Mouse (Mus musculus) heart, embryonic 16.5 days (tissue): ENCODE results near the gene Olfr697. TPM values are rescaled to one million over a fixed set of nuclear protein-coding genes. Genes with fewer than 3 reads are reported as not detected.
"Not testable (repeated sequence)": the region's sequence is repeated elsewhere in the genome, so short reads cannot be mapped to it uniquely, and the experiment has no call there.

Experiments
- ATAC-seq: fragments of 200-750 bp; cut with Nextera tagmentation; replicated peaks from 2 replicates; pipeline ENCODE4 v1.8.0; 2017; ENCODE audit warnings: moderate number of reproducible peaks; ENCODE audit not compliant: insufficient read depth, low FRiP score; ENCODE audit errors: extremely low read depth
- H3K27ac ChIP-seq: fragments of 300-500 bp; sonication (generic); 2 replicates; pipeline ENCODE4 v1.5.1; 2014; ENCODE audit warnings: mild to moderate bottlenecking, low read length, control low read depth, moderate library complexity
- H3K27me3 ChIP-seq: fragments of 300-500 bp; sonication (generic); 2 replicates; pipeline ENCODE4 v1.6.1; 2014; ENCODE audit warnings: low read length, mixed read lengths; ENCODE audit not compliant: control insufficient read depth, insufficient read depth
- H3K36me3 ChIP-seq: fragments of 300-500 bp; sonication (generic); 2 replicates; pipeline ENCODE4 v1.6.1; 2014; ENCODE audit not compliant: control insufficient read depth, insufficient read depth
- H3K4me1 ChIP-seq: fragments of 300-500 bp; sonication (generic); 2 replicates; pipeline ENCODE4 v1.6.1; 2014; ENCODE audit warnings: low read length, mixed read lengths; ENCODE audit not compliant: control insufficient read depth, insufficient read depth
- H3K4me2 ChIP-seq: fragments of 300-500 bp; sonication (generic); 2 replicates; pipeline ENCODE4 v1.6.1; 2014; ENCODE audit warnings: low read depth, mild to moderate bottlenecking, control low read depth, low read length
- H3K4me3 ChIP-seq: fragments of 300-500 bp; sonication (generic); 2 replicates; pipeline ENCODE4 v1.5.1; 2014; ENCODE audit warnings: mild to moderate bottlenecking, control low read depth, low read length
- H3K9ac ChIP-seq: fragments of 300-500 bp; sonication (generic); 2 replicates; pipeline ENCODE4 v1.6.1; 2014; ENCODE audit warnings: low read length, control low read depth
- H3K9me3 ChIP-seq: fragments of 300-500 bp; sonication (generic); replicated peaks from 2 replicates; pipeline ENCODE4 v1.6.1; 2016; ENCODE audit warnings: low read length; ENCODE audit not compliant: control insufficient read depth
- WGBS: fragments of 180-500 bp; shearing (Covaris S2); extraction: QIAGEN DNeasy Blood & Tissue Kit; methylation state at CpG from one replicate; pipeline ENCODE4 v1.1.7; 2014; 5-methylcytosine and 5-hydroxymethylcytosine counted together
- polyA plus RNA-seq: library from polyadenylated mRNA; unstranded; fragments of >200 nt; fragmentation: Nextera tagmentation; extraction: Ambion mirVana; gene quantifications from 2 replicates; pipeline ENCODE4 v1.2.1, GENCODE M21; 2015

Olfr697 gene
- polyA plus RNA-seq, 1 experiment from 2014 or later = not detected

DNA sequence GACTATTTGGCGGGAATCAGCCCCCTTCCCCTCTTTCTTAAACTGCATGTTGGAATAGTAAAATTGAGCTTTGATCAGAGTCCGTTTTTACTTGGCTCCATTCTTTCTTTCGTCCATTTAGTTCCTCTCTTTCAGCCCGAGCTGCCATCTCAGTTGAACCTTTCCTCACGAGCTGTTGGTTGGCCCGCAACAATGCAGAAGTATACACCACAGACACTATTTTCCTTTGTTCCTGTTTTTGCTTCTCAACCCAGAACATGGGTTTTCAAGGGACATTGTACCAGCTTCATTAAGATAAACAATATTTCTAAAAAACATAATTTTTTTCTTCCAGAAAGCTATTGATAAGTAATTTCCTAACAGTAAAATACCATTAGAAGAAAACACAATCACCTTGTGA lies 30.8 kb downstream of the Olfr697 start:
- WGBS = 74% methylated on average over 6 of the region's 6 CpGs
- Histone ChIP-seq H3K27ac (no peak overlapping the region), H3K9me3 (no peaks in the 10 kb centered on the region; the same call in 1 of the 2 replicates), H3K36me3 (no peaks in the 10 kb centered on the region), H3K4me1 (no peaks in the 10 kb centered on the region), H3K9ac (no peak overlapping the region), H3K4me3 (no peak overlapping the region), H3K4me2 (no peak overlapping the region), H3K27me3 (no peaks in the 10 kb centered on the region)
- ATAC-seq = no peak

DNA sequence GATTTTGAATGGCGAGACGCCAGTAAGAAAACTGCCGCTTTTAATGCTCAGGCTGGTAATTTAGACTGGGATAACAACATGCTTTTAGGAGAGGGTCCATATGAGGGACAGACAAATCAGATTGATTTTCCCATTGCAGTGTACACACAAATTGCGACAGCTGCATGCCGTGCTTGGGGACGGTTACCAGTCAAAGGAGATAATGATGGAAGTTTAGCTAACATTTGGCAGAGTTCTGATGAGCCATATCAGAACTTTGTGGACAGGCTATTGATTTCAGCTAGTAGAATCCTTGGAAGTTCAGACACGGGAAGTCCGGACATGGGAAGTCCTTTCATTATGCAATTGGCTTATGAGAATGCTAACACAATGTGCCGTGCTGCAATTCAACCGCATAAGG lies 34.5 kb downstream of the Olfr697 start:
- H3K27ac ChIP-seq, H3K4me2 ChIP-seq, H3K27me3 ChIP-seq, H3K9me3 ChIP-seq, H3K4me3 ChIP-seq, H3K9ac ChIP-seq, ATAC-seq, H3K36me3 ChIP-seq, H3K4me1 ChIP-seq: not testable (repeated sequence)
- WGBS = 86% methylated on average over 10 of the region's 10 CpGs

DNA sequence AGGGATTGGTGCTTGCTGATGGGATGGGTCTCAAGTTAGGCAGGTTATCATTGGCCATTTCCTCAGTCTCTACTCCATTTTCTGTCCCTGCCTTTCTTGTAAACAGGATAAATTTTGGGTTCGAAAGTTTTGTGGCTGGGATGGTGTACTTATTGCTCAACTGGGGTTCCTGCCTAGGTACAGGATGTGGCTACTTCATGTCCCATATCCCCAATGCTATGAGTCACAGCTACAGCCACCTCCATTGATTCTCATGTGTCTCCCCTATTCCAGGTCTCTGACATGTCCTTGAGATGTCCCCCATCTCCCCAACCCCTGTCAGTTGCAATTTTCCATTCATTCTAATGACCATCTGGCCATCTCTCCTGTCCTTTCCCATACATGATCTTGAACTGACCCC lies 45.4 kb downstream of the Olfr697 start:
- no peaks in the 10 kb centered on the region for H3K36me3 ChIP-seq
- ATAC-seq = no peak
- no peak overlapping the region for H3K4me3 ChIP-seq
- H3K9ac ChIP-seq = no peak overlapping the region
- H3K4me2 ChIP-seq = no peak overlapping the region
- no peaks in the 10 kb centered on the region for H3K27me3 ChIP-seq
- H3K9me3 ChIP-seq = 0 out of 2 replicates have a peak, but pooled peaks cover 3% of the 10 kb centered on the region
- H3K4me1 ChIP-seq = no peaks in the 10 kb centered on the region
- no peak overlapping the region for H3K27ac ChIP-seq
- WGBS = 75% methylated on average over 1 of the region's 1 CpGs

GRCm38 (mm10) chr7:106692976-106693375 lies 49.3 kb downstream of the Olfr697 start:
- no peaks in the 10 kb centered on the region for H3K9me3 ChIP-seq
- no peaks in the 10 kb centered on the region for H3K36me3 ChIP-seq
- no peak overlapping the region for H3K4me3 ChIP-seq
- H3K4me2 ChIP-seq = no peak overlapping the region
- H3K4me1 ChIP-seq = no peaks in the 10 kb centered on the region
- H3K9ac ChIP-seq = no peak overlapping the region
- 63% methylated on average over 3 of the region's 3 CpGs for WGBS
- H3K27me3 ChIP-seq = no peaks in the 10 kb centered on the region
- no peak overlapping the region for H3K27ac ChIP-seq
- no peak for ATAC-seq

- Histone ChIP-seq H3K9ac (no peak within 1 kb of the TSS), H3K27ac (no peak within 1 kb of the TSS), H3K4me1 (no peaks in the 10 kb centered on the region), H3K9me3 (no peaks in the 10 kb centered on the region), H3K4me3 (no peak within 1 kb of the TSS), H3K27me3 (no peaks in the 10 kb centered on the region), H3K4me2 (no peak within 1 kb of the TSS), H3K36me3 (no peaks in the 10 kb centered on the region)
- no peak for ATAC-seq
- WGBS = 79% methylated on average over 1 of the region's 1 CpGs
These were observed 50.5 kb downstream of the Olfr697 start, which contains the start of gene Olfr694 for GRCm38 (mm10) chr7:106691714-106692113. Gene Olfr694, minus strand, starts transcription at chr7:106691814.

Other genes starting within 250 kb of the Olfr697 start
- gene Olfr693, start 61.9 kb downstream of the Olfr697 start, polyA plus RNA-seq = not detected in 2 replicates
- gene Olfr694, start 50.6 kb downstream of the Olfr697 start, polyA plus RNA-seq = not detected in 2 replicates
- gene Olfr695, start 26.0 kb downstream of the Olfr697 start, polyA plus RNA-seq = not detected in 2 replicates
- gene Olfr698, start 13.0 kb upstream of the Olfr697 start, polyA plus RNA-seq = not detected in 2 replicates
- gene Olfr699, start 50.8 kb upstream of the Olfr697 start, polyA plus RNA-seq = not detected in 2 replicates
- gene Olfr700, start 66.4 kb upstream of the Olfr697 start, polyA plus RNA-seq = not detected in 2 replicates
- not detected in 2 replicates for gene Olfr701, start 71.7 kb upstream of the Olfr697 start, polyA plus RNA-seq
- gene Olfr702, start 91.5 kb upstream of the Olfr697 start, polyA plus RNA-seq = not detected in 2 replicates
- gene Olfr703, start 100.9 kb upstream of the Olfr697 start, polyA plus RNA-seq = not detected in 2 replicates
- gene Olfr704, start 120.7 kb upstream of the Olfr697 start, polyA plus RNA-seq = not detected in 2 replicates
- not detected in 2 replicates for gene Olfr705, start 134.4 kb upstream of the Olfr697 start, polyA plus RNA-seq
- gene Olfr706, start 145.7 kb upstream of the Olfr697 start, polyA plus RNA-seq = not detected in 2 replicates
- not detected in 2 replicates for gene Olfr707, start 158.8 kb upstream of the Olfr697 start, polyA plus RNA-seq
- not detected in 2 replicates for gene Olfr1532-ps1, start 165.6 kb upstream of the Olfr697 start, polyA plus RNA-seq
- not detected in 2 replicates for gene Olfr709-ps1, start 189.8 kb upstream of the Olfr697 start, polyA plus RNA-seq
- not detected in 2 replicates for gene Olfr710, start 205.9 kb upstream of the Olfr697 start, polyA plus RNA-seq
- gene Olfr6, start 221.5 kb upstream of the Olfr697 start, polyA plus RNA-seq = not detected in 2 replicates
- gene Olfr711, start 233.0 kb upstream of the Olfr697 start, polyA plus RNA-seq = not detected in 2 replicates